In genomic region chr2:91958701-91959457, GRCm38 (mm10) we compare ENCODE assay signal across 8 mouse cellular contexts. TPM values are rescaled to one million over a fixed set of nuclear protein-coding genes. Genes with fewer than 3 reads are reported as not detected.
DNase-seq lines count a peak whose midpoint lies in the region; ATAC-seq and TF ChIP-seq lines count a peak whose summit lies in the region.

No protein-coding gene starts in this region.

- H3K27me3 ChIP-seq in forebrain, embryonic 10.5 days (ENCODE audit: poor library complexity, severe bottlenecking): peaks cover under 1% of the 10 kb centered on the region; the same call in 1 of the 2 replicates
- H3K27me3 ChIP-seq in forebrain, embryonic 15.5 days: no peaks in the 10 kb centered on the region
- H3K27me3 ChIP-seq in spleen, adult 2 months (ENCODE audit: control insufficient read depth, insufficient read depth, low read length): no peaks in the 10 kb centered on the region
- no peaks in the 10 kb centered on the region for H3K27me3 ChIP-seq in embryonic facial prominence, embryonic 11.5 days (ENCODE audit: control insufficient read depth, insufficient read depth, low read length)
- no peaks in the 10 kb centered on the region for H3K27me3 ChIP-seq in intestine, embryonic 15.5 days (replicated peaks)

- H3K36me3 ChIP-seq in forebrain, embryonic 10.5 days (replicated peaks): peaks cover 21% of the 10 kb centered on the region
- no peaks in the 10 kb centered on the region for H3K36me3 ChIP-seq in forebrain, embryonic 15.5 days
- peaks cover 1% of the 10 kb centered on the region for H3K36me3 ChIP-seq in spleen, adult 2 months (ENCODE audit: control insufficient read depth, insufficient read depth, low read length)
- H3K36me3 ChIP-seq in embryonic facial prominence, embryonic 11.5 days (replicated peaks; ENCODE audit: control insufficient read depth, insufficient read depth, low read depth, low read length): no peaks in the 10 kb centered on the region
- H3K36me3 ChIP-seq in intestine, embryonic 15.5 days: no peaks in the 10 kb centered on the region

- no peaks in the 10 kb centered on the region for H3K9me3 ChIP-seq in forebrain, embryonic 10.5 days
- H3K9me3 ChIP-seq in forebrain, embryonic 15.5 days: no peaks in the 10 kb centered on the region
- no peaks in the 10 kb centered on the region for H3K9me3 ChIP-seq in embryonic facial prominence, embryonic 11.5 days (replicated peaks; ENCODE audit: control insufficient read depth, low read length)
- H3K9me3 ChIP-seq in intestine, embryonic 15.5 days: no peaks in the 10 kb centered on the region

- H3K27ac ChIP-seq in forebrain, embryonic 10.5 days: no peak overlapping the region
- no peak overlapping the region for H3K27ac ChIP-seq in forebrain, embryonic 15.5 days (replicated peaks)
- H3K27ac ChIP-seq in spleen, adult 2 months (ENCODE audit: insufficient read depth, low read length): no peak overlapping the region
- H3K27ac ChIP-seq in embryonic facial prominence, embryonic 11.5 days (replicated peaks; ENCODE audit: low read depth, low read length): no peak overlapping the region
- H3K27ac ChIP-seq in intestine, embryonic 15.5 days: no peak overlapping the region

- peak; percentile 72; the same call in 1 of the 2 replicates for TF ChIP-seq CTCF in spleen, adult 2 months (IDR thresholded peaks at IDR 0.05; ENCODE audit: extremely low read depth, insufficient read depth, insufficient read length, insufficient replicate concordance)

- peak; percentile 32 for DNase-seq in forebrain, embryonic 10.5 days (ENCODE audit: extremely low spot score, low spot score)
- DNase-seq in spleen, adult 2 months (ENCODE audit: low read depth in 1 of 2, low spot score in 2 of 2): peak in 1 of 2 experiments; percentile 45
- no peak for DNase-seq in spleen, adult 12 weeks (ENCODE audit: low spot score)
- DNase-seq in embryonic facial prominence, embryonic 11.5 days (ENCODE audit: low spot score): peak; percentile 74
- DNase-seq in lung, postnatal 25 days (ENCODE audit: low spot score): peak; percentile 65
- peak; percentile 65 to 78 for DNase-seq in thymus, postnatal 10 days (ENCODE audit: low spot score in 2 of 2)

- 55% methylated on average over 10 of the region's 10 CpGs for WGBS in forebrain, embryonic 10.5 days
- 47% methylated on average over 10 of the region's 10 CpGs for WGBS in forebrain, embryonic 15.5 days
- WGBS in spleen, adult 2 months: 45% methylated on average over 10 of the region's 10 CpGs
- WGBS in embryonic facial prominence, embryonic 11.5 days: 41% methylated on average over 10 of the region's 10 CpGs
- WGBS in intestine, embryonic 15.5 days: 42% methylated on average over 10 of the region's 10 CpGs

- no peak overlapping the region for H3K4me3 ChIP-seq in forebrain, embryonic 10.5 days
- H3K4me3 ChIP-seq in forebrain, embryonic 15.5 days: no peak overlapping the region
- H3K4me3 ChIP-seq in spleen, adult 2 months (ENCODE audit: extremely low read depth, insufficient read depth, insufficient read length): no peak overlapping the region
- H3K4me3 ChIP-seq in embryonic facial prominence, embryonic 11.5 days (ENCODE audit: low read depth, low read length): no peak overlapping the region
- no peak overlapping the region for H3K4me3 ChIP-seq in intestine, embryonic 15.5 days (replicated peaks)

- ATAC-seq in forebrain, embryonic 15.5 days (replicated peaks): no peak
- ATAC-seq in embryonic facial prominence, embryonic 11.5 days (replicated peaks; ENCODE audit: insufficient number of reproducible peaks, low FRiP score, low TSS enrichment, low read depth): no peak
- ATAC-seq in intestine, embryonic 15.5 days: no peak

- H3K4me1 ChIP-seq in forebrain, embryonic 10.5 days: peaks cover 79% of the 10 kb centered on the region
- H3K4me1 ChIP-seq in forebrain, embryonic 15.5 days: peaks cover 53% of the 10 kb centered on the region
- H3K4me1 ChIP-seq in spleen, adult 2 months (ENCODE audit: control insufficient read depth, insufficient read depth, insufficient read length): peaks cover 46% of the 10 kb centered on the region
- peaks cover 4% of the 10 kb centered on the region for H3K4me1 ChIP-seq in embryonic facial prominence, embryonic 11.5 days (ENCODE audit: control insufficient read depth, insufficient read depth, low read length)
- H3K4me1 ChIP-seq in intestine, embryonic 15.5 days (replicated peaks): peaks cover 81% of the 10 kb centered on the region

- H3K4me2 ChIP-seq in forebrain, embryonic 15.5 days (replicated peaks): no peak overlapping the region
- H3K4me2 ChIP-seq in embryonic facial prominence, embryonic 11.5 days (ENCODE audit: low read depth, low read length): no peak overlapping the region
- H3K4me2 ChIP-seq in intestine, embryonic 15.5 days (replicated peaks): 0 out of 2 replicates have a peak overlapping the region, but pooled peaks have one; percentile 11

- TF ChIP-seq POLR2A in spleen, adult 2 months (IDR thresholded peaks at IDR 0.05; ENCODE audit: low read depth, low read length): no peak

- no peak overlapping the region for H3K9ac ChIP-seq in forebrain, embryonic 15.5 days (replicated peaks)
- H3K9ac ChIP-seq in embryonic facial prominence, embryonic 11.5 days (replicated peaks; ENCODE audit: low read length): no peak overlapping the region
- H3K9ac ChIP-seq in intestine, embryonic 15.5 days: no peak overlapping the region

RNA-seq across cellular contexts. Expression of gene Gm9821, which starts 13.4 kb away (rescaled TPM):
- polyA plus RNA-seq in forebrain, embryonic 10.5 days (2016; fragmentation: Nextera tagmentation; extraction: Ambion mirVana): 0.44 and 0.52 TPM in 2 replicates
- 0.15 and 0.32 TPM in 2 replicates for polyA plus RNA-seq in forebrain, embryonic 15.5 days (2015; fragmentation: Nextera tagmentation; extraction: Ambion mirVana)
- not detected in 2 replicates for polyA plus RNA-seq in spleen, adult 2 months (2012; rRNA removed)
- polyA plus RNA-seq in embryonic facial prominence, embryonic 11.5 days (2014; fragmentation: Nextera tagmentation; extraction: Ambion mirVana): 0.28 TPM in 1 of 2 replicates, not detected in the other
- 0.44 and 0.73 TPM in 2 replicates for polyA plus RNA-seq in intestine, embryonic 15.5 days (2015; fragmentation: Nextera tagmentation; extraction: Ambion mirVana)

RNA-seq across cellular contexts. Expression of gene Dgkz, which starts 16.8 kb away (rescaled TPM):
- polyA plus RNA-seq in forebrain, embryonic 10.5 days (2016; fragmentation: Nextera tagmentation; extraction: Ambion mirVana): 35.1 and 39.1 TPM in 2 replicates
- polyA plus RNA-seq in forebrain, embryonic 15.5 days (2015; fragmentation: Nextera tagmentation; extraction: Ambion mirVana): 27.6 and 28.2 TPM in 2 replicates
- 279 and 335 TPM in 2 replicates for polyA plus RNA-seq in spleen, adult 2 months (2012; rRNA removed)
- 28.6 and 30.1 TPM in 2 replicates for polyA plus RNA-seq in embryonic facial prominence, embryonic 11.5 days (2014; fragmentation: Nextera tagmentation; extraction: Ambion mirVana)
- polyA plus RNA-seq in intestine, embryonic 15.5 days (2015; fragmentation: Nextera tagmentation; extraction: Ambion mirVana): 60.3 and 76.1 TPM in 2 replicates

RNA-seq across cellular contexts. Expression of gene Mdk, which starts 26.8 kb away (rescaled TPM):
- 1,773 and 1,865 TPM in 2 replicates for polyA plus RNA-seq in forebrain, embryonic 10.5 days (2016; fragmentation: Nextera tagmentation; extraction: Ambion mirVana)
- 347 and 357 TPM in 2 replicates for polyA plus RNA-seq in forebrain, embryonic 15.5 days (2015; fragmentation: Nextera tagmentation; extraction: Ambion mirVana)
- polyA plus RNA-seq in spleen, adult 2 months (2012; rRNA removed): 2.7 and 3.1 TPM in 2 replicates
- polyA plus RNA-seq in embryonic facial prominence, embryonic 11.5 days (2014; fragmentation: Nextera tagmentation; extraction: Ambion mirVana): 1,845 and 1,892 TPM in 2 replicates
- 534 and 652 TPM in 2 replicates for polyA plus RNA-seq in intestine, embryonic 15.5 days (2015; fragmentation: Nextera tagmentation; extraction: Ambion mirVana)

RNA-seq across cellular contexts. Expression of gene Chrm4, which starts 31.8 kb away (rescaled TPM):
- 0.12 and 0.77 TPM in 2 replicates for polyA plus RNA-seq in forebrain, embryonic 10.5 days (2016; fragmentation: Nextera tagmentation; extraction: Ambion mirVana)
- polyA plus RNA-seq in forebrain, embryonic 15.5 days (2015; fragmentation: Nextera tagmentation; extraction: Ambion mirVana): 1.5 and 1.8 TPM in 2 replicates
- 0.39 and 0.45 TPM in 2 replicates for polyA plus RNA-seq in spleen, adult 2 months (2012; rRNA removed)
- 0.20 and 0.34 TPM in 2 replicates for polyA plus RNA-seq in embryonic facial prominence, embryonic 11.5 days (2014; fragmentation: Nextera tagmentation; extraction: Ambion mirVana)
- polyA plus RNA-seq in intestine, embryonic 15.5 days (2015; fragmentation: Nextera tagmentation; extraction: Ambion mirVana): 0.23 and 0.25 TPM in 2 replicates

Comparison
In these comparisons a context has a peak if more than half of its experiments do, and no peak if none do; other contexts are left out.
1. RNA of gene Mdk, which starts 26.8 kb away (polyA plus RNA-seq): 1,845 to 1,892 TPM in embryonic facial prominence, embryonic 11.5 days, 1,773 to 1,865 TPM in forebrain, embryonic 10.5 days, 534 to 652 TPM in intestine, embryonic 15.5 days and 347 to 357 TPM in forebrain, embryonic 15.5 days; 2.7 to 3.1 TPM in spleen, adult 2 months; every median in the first group is over 10 times any median in the second.